Mouse (Mus musculus) left cerebral cortex, adult 18-20 months (tissue): ENCODE data around the gene Plcg2. TPM values are rescaled to one million over a fixed set of nuclear protein-coding genes. Genes with fewer than 3 reads are reported as not detected.

ENCODE experiments used
- DNase-seq, 2 experiments: peaks; one replicate each; pipeline ENCODE4 v3.0.0; 2021 to 2022; ENCODE audit warnings: low spot score in 2 of 2, mixed read lengths in 1 of 2
- total RNA-seq, 2 experiments: library from RNA; stranded (reverse); gene quantifications; 2 replicates each; pipeline ENCODE4 v1.2.3; 2021

Plcg2 gene
- total RNA-seq, 2 experiments from 2014 or later = 2.6 to 2.7 TPM

- no peak for DNase-seq
These were observed 13.4 kb upstream of the Plcg2 start for GRCm38 (mm10) chr8:117484731-117485130.

GRCm38 (mm10) chr8:117485316-117485715 is 12.8 kb upstream of the Plcg2 start:
- DNase-seq = no peak

- no peak for DNase-seq
These were observed 9.7 kb upstream of the Plcg2 start for GRCm38 (mm10) chr8:117488246-117489005.

- DNase-seq = no peak
These were observed 4.5 kb upstream of the Plcg2 start for GRCm38 (mm10) chr8:117493543-117493942.

GRCm38 (mm10) chr8:117494874-117495273 is 3.2 kb upstream of the Plcg2 start:
- no peak for DNase-seq

- DNase-seq = no peak
These were observed 937 bp downstream of the Plcg2 start for GRCm38 (mm10) chr8:117498915-117499540.

- no peak for DNase-seq
These were observed 2.2 kb downstream of the Plcg2 start for GRCm38 (mm10) chr8:117500232-117500823.

- DNase-seq = no peak
These were observed 3.2 kb downstream of the Plcg2 start for GRCm38 (mm10) chr8:117501323-117501722.

- no peak for DNase-seq
These were observed 5.4 kb downstream of the Plcg2 start for GRCm38 (mm10) chr8:117503405-117504069.

- no peak for DNase-seq
These were observed 9.6 kb downstream of the Plcg2 start for GRCm38 (mm10) chr8:117507703-117508102.

- no peak for DNase-seq
These were observed 18.9 kb downstream of the Plcg2 start for GRCm38 (mm10) chr8:117516876-117517565.

- no peak for DNase-seq
These were observed 19.8 kb downstream of the Plcg2 start for GRCm38 (mm10) chr8:117517861-117518260.

- DNase-seq = no peak
These were observed 20.8 kb downstream of the Plcg2 start for GRCm38 (mm10) chr8:117518873-117519272.

- DNase-seq = no peak
These were observed 28.1 kb downstream of the Plcg2 start for GRCm38 (mm10) chr8:117526185-117526584.

- DNase-seq = no peak
These were observed 29.9 kb downstream of the Plcg2 start for GRCm38 (mm10) chr8:117527983-117528382.

GRCm38 (mm10) chr8:117529177-117529576 is 31.1 kb downstream of the Plcg2 start:
- no peak for DNase-seq

- no peak for DNase-seq
These were observed 34.4 kb downstream of the Plcg2 start for GRCm38 (mm10) chr8:117532381-117532972.

- DNase-seq = no peak
These were observed 38.8 kb downstream of the Plcg2 start for GRCm38 (mm10) chr8:117536862-117537261.

- no peak for DNase-seq
These were observed 39.7 kb downstream of the Plcg2 start for GRCm38 (mm10) chr8:117537751-117538150.

- no peak for DNase-seq
These were observed 44.9 kb downstream of the Plcg2 start for GRCm38 (mm10) chr8:117542951-117543350.

- no peak for DNase-seq
These were observed 45.7 kb downstream of the Plcg2 start for GRCm38 (mm10) chr8:117543789-117544188.
